In the genomic region with DNA sequence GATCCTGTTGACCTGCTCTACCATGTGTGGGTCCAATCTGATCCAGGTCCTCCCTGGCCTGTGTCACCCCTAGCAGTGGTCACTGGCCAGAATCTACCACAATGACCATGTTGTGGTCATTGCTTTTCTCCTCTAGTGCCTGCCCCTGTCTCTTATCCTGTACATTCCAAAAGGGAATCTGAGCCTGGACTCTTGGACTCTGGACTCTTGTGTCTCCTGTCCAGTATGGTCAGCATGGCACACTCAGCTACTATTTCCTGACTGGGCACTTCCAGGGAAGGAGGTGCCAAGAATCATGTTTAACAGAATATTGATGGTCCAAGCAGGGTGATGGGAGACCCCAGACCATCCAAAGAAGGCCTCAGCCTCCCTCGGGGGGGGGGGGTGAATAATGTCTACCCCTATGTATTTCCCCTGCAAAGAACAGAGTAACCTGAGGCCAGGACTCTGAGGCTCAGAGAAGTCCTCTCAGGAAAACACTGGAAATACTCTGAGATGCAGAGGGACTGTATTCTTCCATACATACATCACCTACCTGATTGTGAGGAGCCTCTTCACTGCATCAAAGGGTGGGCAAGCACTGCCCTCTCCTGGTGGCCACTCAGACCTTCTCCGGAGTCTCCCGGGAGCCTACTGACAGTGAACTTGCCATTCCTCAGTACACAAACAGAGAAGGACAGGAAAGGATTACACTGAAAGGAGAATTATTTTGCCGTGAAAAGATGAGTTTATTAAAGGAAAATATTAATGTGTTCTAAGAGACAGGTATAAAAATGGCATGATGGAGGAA, we compare ENCODE assay signal across 10 mouse cellular contexts. TPM values are rescaled to one million over a fixed set of nuclear protein-coding genes. Genes with fewer than 3 reads are reported as not detected.
DNase-seq lines count a peak whose midpoint lies in the region; ATAC-seq and TF ChIP-seq lines count a peak whose summit lies in the region.
"Had no signal": no experiment of that assay in that cellular context is flagged by ENCODE, and none has a peak within 500 bp of the region (broad histone marks: within the 10 kb centered on the region; RNA-seq: fewer than 3 reads in every experiment).

No protein-coding gene starts in this region.

- H3K4me2 ChIP-seq in hindbrain, embryonic 11.5 days (replicated peaks; ENCODE audit: low read depth, low read length) = no peak overlapping the region
- no peak overlapping the region for H3K4me2 ChIP-seq in CH12.LX (ENCODE audit: insufficient read depth, low read depth, poor library complexity, severe bottlenecking)
- H3K4me2 ChIP-seq: embryonic facial prominence, embryonic 13.5 days had no signal

- peak; percentile 30 for TF ChIP-seq RAD21 in CH12.LX (IDR thresholded peaks at IDR 0.05; ENCODE audit: low read depth, low read length)

- dilution Hi-C loops in CH12.LX (cut with MboI; ENCODE audit: extremely low pct_ligation_motif_present, extremely low pct_unique_long_range_greater_than_20kb, low sequenced_read_pairs) = no loop called here

- no peaks in the 10 kb centered on the region for H3K9me3 ChIP-seq in hindbrain, embryonic 11.5 days (ENCODE audit: control insufficient read depth, low read length)
- H3K9me3 ChIP-seq in hindbrain, embryonic 10.5 days = no peaks in the 10 kb centered on the region
- no peaks in the 10 kb centered on the region for H3K9me3 ChIP-seq in CH12.LX (replicated peaks; ENCODE audit: low read length)
- H3K9me3 ChIP-seq: embryonic facial prominence, embryonic 13.5 days had no signal

- no peaks in the 10 kb centered on the region for H3K79me2 ChIP-seq in CH12.LX (replicated peaks; ENCODE audit: control insufficient read depth, extremely low read depth, insufficient read depth, poor library complexity, severe bottlenecking)

- no peaks in the 10 kb centered on the region for H3K27me3 ChIP-seq in hindbrain, embryonic 11.5 days (ENCODE audit: control insufficient read depth, insufficient read depth, low read length)
- no peaks in the 10 kb centered on the region for H3K27me3 ChIP-seq in hindbrain, embryonic 10.5 days (ENCODE audit: insufficient read depth, poor library complexity, severe bottlenecking)
- peaks cover 74% of the 10 kb centered on the region for H3K27me3 ChIP-seq in CH12.LX (replicated peaks)

- TF ChIP-seq EP300 in CH12.LX (IDR thresholded peaks at IDR 0.05; ENCODE audit: low read length) = no peak

- in situ Hi-C loops in CH12.LX (cut with MboI; ENCODE audit: low pct_ligation_motif_present, low pct_unique_long_range_greater_than_20kb, low sequenced_read_pairs) = no loop called here

- no peak for TF ChIP-seq POLR2A in CH12.LX (IDR thresholded peaks at IDR 0.05; ENCODE audit: low read depth, low read length)

- WGBS in hindbrain, embryonic 11.5 days = 65% methylated on average over 4 of the region's 4 CpGs
- 61% methylated on average over 4 of the region's 4 CpGs for WGBS in hindbrain, embryonic 10.5 days

- TF ChIP-seq CTCF in CH12.LX (conservative IDR thresholded peaks at IDR 0.05 in 1 of 2, IDR thresholded peaks at IDR 0.05 in 1 of 2; ENCODE audit: low read depth in 2 of 2, low read length in 2 of 2) = peak in 1 of 2 experiments; percentile 33; a peak in 1 of 4 replicates

- no peak overlapping the region for H3K9ac ChIP-seq in hindbrain, embryonic 11.5 days (ENCODE audit: low read depth, low read length)
- no peak overlapping the region for H3K9ac ChIP-seq in CH12.LX (ENCODE audit: insufficient read depth, low read depth)
- H3K9ac ChIP-seq: embryonic facial prominence, embryonic 13.5 days had no signal

- H3K36me3 ChIP-seq in hindbrain, embryonic 11.5 days (ENCODE audit: control insufficient read depth, insufficient read depth, low read length) = no peaks in the 10 kb centered on the region
- H3K36me3 ChIP-seq in hindbrain, embryonic 10.5 days = no peaks in the 10 kb centered on the region
- H3K36me3 ChIP-seq in CH12.LX (replicated peaks in 1 of 2; ENCODE audit: control insufficient read depth in 1 of 2, insufficient read depth in 1 of 2, low read length in 1 of 2) = no peaks in the 10 kb centered on the region
- H3K36me3 ChIP-seq: embryonic facial prominence, embryonic 13.5 days had no signal

- no peak overlapping the region for H3K27ac ChIP-seq in hindbrain, embryonic 11.5 days (ENCODE audit: low read depth, low read length)
- no peak overlapping the region for H3K27ac ChIP-seq in hindbrain, embryonic 10.5 days
- H3K27ac ChIP-seq in CH12.LX (ENCODE audit: insufficient read depth, low read depth) = no peak overlapping the region
- H3K27ac ChIP-seq: embryonic facial prominence, embryonic 13.5 days had no signal

- H3K4me1 ChIP-seq in hindbrain, embryonic 11.5 days (replicated peaks; ENCODE audit: control insufficient read depth, insufficient read depth, low read length) = no peaks in the 10 kb centered on the region
- no peaks in the 10 kb centered on the region for H3K4me1 ChIP-seq in hindbrain, embryonic 10.5 days (replicated peaks)
- no peaks in the 10 kb centered on the region for H3K4me1 ChIP-seq in CH12.LX (ENCODE audit: control insufficient read depth in 1 of 2, insufficient read depth in 2 of 2)
- H3K4me1 ChIP-seq: embryonic facial prominence, embryonic 13.5 days had no signal

- DNase-seq in hindbrain, embryonic 11.5 days (ENCODE audit: low spot score) = peak; percentile 32
- no peak for DNase-seq in hindbrain, embryonic 10.5 days (ENCODE audit: low spot score)
- no peak for DNase-seq in CH12.LX (ENCODE audit: extremely low read depth)
- peak; percentile 38 for DNase-seq in NIH3T3 (ENCODE audit: low read depth)
- DNase-seq in kidney, postnatal 4 days = peak; percentile 35 to 50
- DNase-seq in spleen, postnatal 4 days (ENCODE audit: low spot score in 2 of 2) = no peak
- no peak for DNase-seq in thymus, postnatal 14 days

- H3K4me3 ChIP-seq in hindbrain, embryonic 11.5 days (ENCODE audit: low read depth, low read length) = no peak overlapping the region
- no peak overlapping the region for H3K4me3 ChIP-seq in hindbrain, embryonic 10.5 days
- no peak overlapping the region for H3K4me3 ChIP-seq in CH12.LX (replicated peaks in 1 of 3; ENCODE audit: low read depth in 2 of 3, low read length in 2 of 3, poor library complexity in 1 of 3)
- H3K4me3 ChIP-seq: embryonic facial prominence, embryonic 13.5 days had no signal

- ATAC-seq in hindbrain, embryonic 11.5 days (ENCODE audit: low FRiP score) = no peak
- no peak for ATAC-seq in megakaryocyte-erythroid progenitor cell, adult 5-6 weeks (replicated peaks; ENCODE audit: low FRiP score, low TSS enrichment, poor library complexity, severe bottlenecking)

TF ChIP-seq in CH12.LX, 34 proteins besides CTCF, POLR2A, EP300 and RAD21 (continues in another document):
- TF ChIP-seq IRF4 (IDR thresholded peaks at IDR 0.05; ENCODE audit: low read depth, low read length) (no peak), MAFK (IDR thresholded peaks at IDR 0.05; ENCODE audit: insufficient replicate concordance, low read length) (no peak), CHD2 (IDR thresholded peaks at IDR 0.05; ENCODE audit: low read length) (no peak), ZKSCAN1 (IDR thresholded peaks at IDR 0.05; ENCODE audit: borderline replicate concordance, low read depth, low read length) (no peak), NRF1 (IDR thresholded peaks at IDR 0.05; ENCODE audit: low read depth, low read length) (no peak), MXI1 (IDR thresholded peaks at IDR 0.05; ENCODE audit: low read depth, low read length) (no peak), MAZ (IDR thresholded peaks at IDR 0.05; ENCODE audit: low read depth, low read length) (no peak)

RNA-seq across cellular contexts. Expression of gene Gm39115, which starts 1.4 kb away (rescaled TPM):
- not detected in 2 replicates for polyA plus RNA-seq in hindbrain, embryonic 11.5 days (2014; fragmentation: Nextera tagmentation; extraction: Ambion mirVana)
- not detected in 2 replicates for polyA plus RNA-seq in hindbrain, embryonic 10.5 days (2016; fragmentation: Nextera tagmentation; extraction: Ambion mirVana)
- total RNA-seq in CH12.LX (2012; rRNA removed) = not detected in 2 replicates
- total RNA-seq in CH12.LX (2014; rRNA removed) = not detected in 2 replicates
- polyA plus RNA-seq in CH12.LX (2012; ENCODE audit: insufficient read length, low read depth) = not detected in 2 replicates
- total RNA-seq in megakaryocyte-erythroid progenitor cell, adult 5-6 weeks (2014; fragmentation: Nextera tagmentation) = not detected in 2 replicates
- total RNA-seq in megakaryocyte-erythroid progenitor cell, adult 5-6 weeks (2017) = not detected in 2 replicates
- polyA plus RNA-seq: embryonic facial prominence, embryonic 13.5 days; lung, embryonic 16.5 days had no signal

RNA-seq across cellular contexts. Expression of gene Gm45337, which starts 10.0 kb away (rescaled TPM):
- polyA plus RNA-seq in hindbrain, embryonic 11.5 days (2014; fragmentation: Nextera tagmentation; extraction: Ambion mirVana) = not detected in 2 replicates
- not detected in 2 replicates for polyA plus RNA-seq in hindbrain, embryonic 10.5 days (2016; fragmentation: Nextera tagmentation; extraction: Ambion mirVana)
- total RNA-seq in CH12.LX (2012; rRNA removed) (not detected in 2 replicates), CH12.LX (2014; rRNA removed) (not detected in 2 replicates)
- polyA plus RNA-seq in CH12.LX (2012; ENCODE audit: insufficient read length, low read depth) = not detected in 2 replicates
- not detected in 2 replicates for total RNA-seq in megakaryocyte-erythroid progenitor cell, adult 5-6 weeks (2014; fragmentation: Nextera tagmentation)
- total RNA-seq in megakaryocyte-erythroid progenitor cell, adult 5-6 weeks (2017) = not detected in 2 replicates
- polyA plus RNA-seq: embryonic facial prominence, embryonic 13.5 days; lung, embryonic 16.5 days had no signal

RNA-seq across cellular contexts. Expression of gene Gm45618, which starts 13.9 kb away (rescaled TPM):
- not detected in 2 replicates for polyA plus RNA-seq in hindbrain, embryonic 11.5 days (2014; fragmentation: Nextera tagmentation; extraction: Ambion mirVana)
- polyA plus RNA-seq in hindbrain, embryonic 10.5 days (2016; fragmentation: Nextera tagmentation; extraction: Ambion mirVana) = not detected in 2 replicates
- total RNA-seq in CH12.LX (2012; rRNA removed) (not detected in 2 replicates), CH12.LX (2014; rRNA removed) (not detected in 2 replicates)
- polyA plus RNA-seq in CH12.LX (2012; ENCODE audit: insufficient read length, low read depth) = not detected in 2 replicates
- total RNA-seq in megakaryocyte-erythroid progenitor cell, adult 5-6 weeks (2014; fragmentation: Nextera tagmentation) = not detected in 2 replicates
- not detected in 2 replicates for total RNA-seq in megakaryocyte-erythroid progenitor cell, adult 5-6 weeks (2017)
- polyA plus RNA-seq: embryonic facial prominence, embryonic 13.5 days; lung, embryonic 16.5 days had no signal

RNA-seq across cellular contexts. Expression of gene Gm29735, which starts 22.5 kb away (rescaled TPM):
- not detected in 2 replicates for polyA plus RNA-seq in hindbrain, embryonic 11.5 days (2014; fragmentation: Nextera tagmentation; extraction: Ambion mirVana)
- not detected in 2 replicates for polyA plus RNA-seq in hindbrain, embryonic 10.5 days (2016; fragmentation: Nextera tagmentation; extraction: Ambion mirVana)
- not detected in 2 replicates for total RNA-seq in CH12.LX (2012; rRNA removed)
- not detected in 2 replicates for total RNA-seq in CH12.LX (2014; rRNA removed)
- polyA plus RNA-seq in CH12.LX (2012; ENCODE audit: insufficient read length, low read depth) = not detected in 2 replicates
- total RNA-seq in megakaryocyte-erythroid progenitor cell, adult 5-6 weeks (2014; fragmentation: Nextera tagmentation) = not detected in 2 replicates
- not detected in 2 replicates for total RNA-seq in megakaryocyte-erythroid progenitor cell, adult 5-6 weeks (2017)
- polyA plus RNA-seq: embryonic facial prominence, embryonic 13.5 days; lung, embryonic 16.5 days had no signal

RNA-seq across cellular contexts. Expression of gene Gm4553, which starts 31.1 kb away (rescaled TPM):
- polyA plus RNA-seq in hindbrain, embryonic 11.5 days (2014; fragmentation: Nextera tagmentation; extraction: Ambion mirVana) = not detected in 2 replicates
- polyA plus RNA-seq in hindbrain, embryonic 10.5 days (2016; fragmentation: Nextera tagmentation; extraction: Ambion mirVana) = not detected in 2 replicates
- total RNA-seq in CH12.LX (2012; rRNA removed) (not detected in 2 replicates), CH12.LX (2014; rRNA removed) (not detected in 2 replicates)
- polyA plus RNA-seq in CH12.LX (2012; ENCODE audit: insufficient read length, low read depth) = not detected in 2 replicates
- not detected in 2 replicates for total RNA-seq in megakaryocyte-erythroid progenitor cell, adult 5-6 weeks (2014; fragmentation: Nextera tagmentation)
- total RNA-seq in megakaryocyte-erythroid progenitor cell, adult 5-6 weeks (2017) = not detected in 2 replicates
- polyA plus RNA-seq: embryonic facial prominence, embryonic 13.5 days; lung, embryonic 16.5 days had no signal

Comparison
In these comparisons a context has a peak if more than half of its experiments do, and no peak if none do; other contexts are left out.
1. DNase-seq: peak in hindbrain, embryonic 11.5 days (single experiment), NIH3T3 (single experiment) and kidney, postnatal 4 days (2 of 2); none in hindbrain, embryonic 10.5 days (single experiment), CH12.LX (single experiment), spleen, postnatal 4 days (0 of 2) and thymus, postnatal 14 days (single experiment).